8 mouse cellular contexts compared by ENCODE assay signal in the genomic region with DNA sequence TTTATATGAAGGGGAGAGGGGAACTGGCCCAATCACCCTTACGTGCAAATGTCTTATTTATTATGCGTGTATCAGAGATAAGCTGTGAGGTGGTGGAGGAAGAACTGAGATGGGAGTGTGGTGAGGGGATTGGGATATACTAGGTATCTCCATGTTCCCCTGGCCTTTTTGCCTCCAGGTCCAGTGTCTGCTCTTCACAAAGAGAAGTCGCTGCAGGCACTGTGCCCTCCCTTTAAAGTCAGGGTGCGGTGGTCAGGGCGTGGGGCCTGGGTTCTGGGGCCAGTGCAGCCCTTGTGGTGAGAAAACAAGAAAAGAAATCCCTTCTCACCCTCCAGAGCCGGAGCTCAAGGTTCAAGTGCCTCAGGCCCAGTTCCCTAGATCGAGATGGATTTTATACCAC. TPM values are rescaled to one million over a fixed set of nuclear protein-coding genes. Genes with fewer than 3 reads are reported as not detected.
DNase-seq lines count a peak whose midpoint lies in the region; ATAC-seq lines count a peak whose summit lies in the region.
"Had no signal": no experiment of that assay in that cellular context is flagged by ENCODE, and none has a peak within 500 bp of the region (broad histone marks: within the 10 kb centered on the region; RNA-seq: fewer than 3 reads in every experiment).

No protein-coding gene starts in this region.

- H3K9ac ChIP-seq in kidney, embryonic 15.5 days: no peak overlapping the region
- peak overlapping the region; percentile 59 for H3K9ac ChIP-seq in forebrain, embryonic 15.5 days (replicated peaks)
- no peak overlapping the region for H3K9ac ChIP-seq in intestine, embryonic 16.5 days (ENCODE audit: low read depth, low read length)
- H3K9ac ChIP-seq in neural tube, embryonic 14.5 days (replicated peaks; ENCODE audit: low read depth, low read length): peak overlapping the region; percentile 73
- H3K9ac ChIP-seq: liver, embryonic 13.5 days had no signal

- 0 out of 2 replicates have a peak overlapping the region, but pooled peaks have one; percentile 80 for H3K27ac ChIP-seq in kidney, embryonic 15.5 days
- peak overlapping the region; percentile 98 for H3K27ac ChIP-seq in forebrain, embryonic 15.5 days (replicated peaks)
- H3K27ac ChIP-seq in intestine, embryonic 16.5 days (ENCODE audit: low read length): no peak overlapping the region
- H3K27ac ChIP-seq in neural tube, embryonic 14.5 days (ENCODE audit: low read depth, low read length): peak overlapping the region; percentile 88
- H3K27ac ChIP-seq: liver, embryonic 13.5 days had no signal

- H3K36me3 ChIP-seq in kidney, embryonic 15.5 days: peaks cover 89% of the 10 kb centered on the region
- H3K36me3 ChIP-seq in forebrain, embryonic 15.5 days: peaks cover 52% of the 10 kb centered on the region
- peaks cover 18% of the 10 kb centered on the region for H3K36me3 ChIP-seq in intestine, embryonic 16.5 days (ENCODE audit: control insufficient read depth, insufficient read depth, low read length)
- H3K36me3 ChIP-seq in neural tube, embryonic 14.5 days (ENCODE audit: control insufficient read depth, insufficient read depth, low read length): peaks cover 44% of the 10 kb centered on the region

- H3K4me3 ChIP-seq in kidney, embryonic 15.5 days (replicated peaks): no peak overlapping the region
- H3K4me3 ChIP-seq in forebrain, embryonic 15.5 days: peak overlapping the region; percentile 43
- no peak overlapping the region for H3K4me3 ChIP-seq in intestine, embryonic 16.5 days (ENCODE audit: low read length)
- peak overlapping the region; percentile 39 for H3K4me3 ChIP-seq in neural tube, embryonic 14.5 days (ENCODE audit: low read depth, low read length)

- H3K4me1 ChIP-seq in kidney, embryonic 15.5 days: peaks cover 59% of the 10 kb centered on the region
- H3K4me1 ChIP-seq in forebrain, embryonic 15.5 days: peaks cover 61% of the 10 kb centered on the region
- H3K4me1 ChIP-seq in intestine, embryonic 16.5 days (ENCODE audit: control insufficient read depth, insufficient read depth, low read length): peaks cover 59% of the 10 kb centered on the region
- peaks cover 64% of the 10 kb centered on the region for H3K4me1 ChIP-seq in neural tube, embryonic 14.5 days (ENCODE audit: control insufficient read depth, insufficient read depth, low read length)

- no peaks in the 10 kb centered on the region for H3K9me3 ChIP-seq in kidney, embryonic 15.5 days (replicated peaks)
- no peaks in the 10 kb centered on the region for H3K9me3 ChIP-seq in forebrain, embryonic 15.5 days
- no peaks in the 10 kb centered on the region for H3K9me3 ChIP-seq in intestine, embryonic 16.5 days (ENCODE audit: control insufficient read depth, low read length)
- H3K9me3 ChIP-seq in neural tube, embryonic 14.5 days (ENCODE audit: control insufficient read depth, low read length): no peaks in the 10 kb centered on the region
- H3K9me3 ChIP-seq: liver, embryonic 13.5 days had no signal

- WGBS in kidney, embryonic 15.5 days: 71% methylated on average over 7 of the region's 7 CpGs
- WGBS in forebrain, embryonic 15.5 days: 43% methylated on average over 7 of the region's 7 CpGs
- WGBS in intestine, embryonic 16.5 days: 75% methylated on average over 7 of the region's 7 CpGs
- WGBS in neural tube, embryonic 14.5 days: 58% methylated on average over 7 of the region's 7 CpGs

- no peaks in the 10 kb centered on the region for H3K27me3 ChIP-seq in kidney, embryonic 15.5 days
- H3K27me3 ChIP-seq in forebrain, embryonic 15.5 days: no peaks in the 10 kb centered on the region
- no peaks in the 10 kb centered on the region for H3K27me3 ChIP-seq in intestine, embryonic 16.5 days (replicated peaks; ENCODE audit: control insufficient read depth, insufficient read depth, low read length)
- H3K27me3 ChIP-seq in neural tube, embryonic 14.5 days (ENCODE audit: control insufficient read depth, insufficient read depth, low read length): no peaks in the 10 kb centered on the region

- no peak overlapping the region for H3K4me2 ChIP-seq in kidney, embryonic 15.5 days
- H3K4me2 ChIP-seq in forebrain, embryonic 15.5 days (replicated peaks): peak overlapping the region; percentile 76
- H3K4me2 ChIP-seq in intestine, embryonic 16.5 days (ENCODE audit: low read depth, low read length): peak overlapping the region; percentile 35; the same call in 1 of the 2 replicates
- peak overlapping the region; percentile 91 for H3K4me2 ChIP-seq in neural tube, embryonic 14.5 days (ENCODE audit: low read depth, low read length)

- no peak for ATAC-seq in kidney, embryonic 15.5 days (replicated peaks; ENCODE audit: low FRiP score)
- no peak for ATAC-seq in forebrain, embryonic 15.5 days (replicated peaks)
- ATAC-seq in intestine, embryonic 16.5 days: no peak
- no peak for ATAC-seq in neural tube, embryonic 14.5 days (ENCODE audit: low read depth)

- DNase-seq in kidney, adult 11 months: no peak
- no peak for DNase-seq in B cell, adult 2 months
- DNase-seq in T-cell, adult 2 months (ENCODE audit: low spot score): no peak
- DNase-seq: liver, embryonic 13.5 days had no signal

RNA-seq across cellular contexts. Expression of gene 2700081O15Rik, which starts 6.7 kb away (rescaled TPM):
- 6.0 and 7.4 TPM in 2 replicates for polyA plus RNA-seq in kidney, embryonic 15.5 days (2015; fragmentation: Nextera tagmentation; extraction: Ambion mirVana)
- polyA plus RNA-seq in forebrain, embryonic 15.5 days (2015; fragmentation: Nextera tagmentation; extraction: Ambion mirVana): 27.8 and 29.3 TPM in 2 replicates
- 3.1 and 3.2 TPM in 2 replicates for polyA plus RNA-seq in intestine, embryonic 16.5 days (2015; fragmentation: Nextera tagmentation; extraction: Ambion mirVana)
- polyA plus RNA-seq in neural tube, embryonic 14.5 days (2014; fragmentation: Nextera tagmentation; extraction: Ambion mirVana): 17.0 and 17.2 TPM in 2 replicates

RNA-seq across cellular contexts. Expression of gene Spindoc, which starts 41.3 kb away (rescaled TPM):
- 31.5 and 33.9 TPM in 2 replicates for polyA plus RNA-seq in kidney, embryonic 15.5 days (2015; fragmentation: Nextera tagmentation; extraction: Ambion mirVana)
- polyA plus RNA-seq in forebrain, embryonic 15.5 days (2015; fragmentation: Nextera tagmentation; extraction: Ambion mirVana): 38.7 and 43.9 TPM in 2 replicates
- polyA plus RNA-seq in intestine, embryonic 16.5 days (2015; fragmentation: Nextera tagmentation; extraction: Ambion mirVana): 17.4 and 18.2 TPM in 2 replicates
- polyA plus RNA-seq in neural tube, embryonic 14.5 days (2014; fragmentation: Nextera tagmentation; extraction: Ambion mirVana): 15.8 and 22.6 TPM in 2 replicates

RNA-seq across cellular contexts. Expression of gene Rtn3, which starts 59.0 kb away (rescaled TPM):
- polyA plus RNA-seq in kidney, embryonic 15.5 days (2015; fragmentation: Nextera tagmentation; extraction: Ambion mirVana): 157 TPM in 2 replicates
- 517 and 533 TPM in 2 replicates for polyA plus RNA-seq in forebrain, embryonic 15.5 days (2015; fragmentation: Nextera tagmentation; extraction: Ambion mirVana)
- polyA plus RNA-seq in intestine, embryonic 16.5 days (2015; fragmentation: Nextera tagmentation; extraction: Ambion mirVana): 127 TPM in 2 replicates
- 482 and 576 TPM in 2 replicates for polyA plus RNA-seq in neural tube, embryonic 14.5 days (2014; fragmentation: Nextera tagmentation; extraction: Ambion mirVana)

Comparison
In these comparisons a context has a peak if more than half of its experiments do, and no peak if none do; other contexts are left out.
1. H3K4me3 ChIP-seq: peak in forebrain, embryonic 15.5 days (single experiment) and neural tube, embryonic 14.5 days (single experiment); none in kidney, embryonic 15.5 days (single experiment) and intestine, embryonic 16.5 days (single experiment).
2. H3K9ac ChIP-seq: peak in forebrain, embryonic 15.5 days (single experiment) and neural tube, embryonic 14.5 days (single experiment); none in kidney, embryonic 15.5 days (single experiment) and intestine, embryonic 16.5 days (single experiment).